Comparison of ENCODE assay signal across 8 mouse cellular contexts in the genomic region with DNA sequence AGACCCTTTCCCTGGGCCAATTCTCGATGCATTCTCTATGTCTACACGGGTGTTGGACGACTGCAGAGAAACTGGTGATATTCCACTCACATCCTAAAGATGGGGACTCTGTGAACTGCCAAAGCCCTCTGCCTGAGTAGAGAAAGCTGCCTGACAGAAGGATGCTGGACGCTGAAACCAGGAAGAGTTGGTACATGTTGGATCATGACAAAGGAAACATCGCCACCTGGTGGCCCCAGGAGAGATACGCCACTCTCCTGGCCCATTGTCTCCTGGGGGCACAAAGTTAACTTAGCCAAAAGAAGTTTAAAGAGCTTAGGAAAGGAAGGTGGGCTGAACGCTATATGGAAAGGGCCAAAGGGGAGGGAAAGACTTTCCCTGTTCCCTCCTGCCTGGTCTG.
DNase-seq lines count a peak whose midpoint lies in the region; TF ChIP-seq lines count a peak whose summit lies in the region.

No protein-coding gene starts in this region.

- DNase-seq in CD4-positive, CD25-positive, alpha-beta regulatory T cell, adult 2 months (ENCODE audit: low read depth, low spot score), result peak; percentile 77
- DNase-seq in adrenal gland, adult 2 months, result peak; percentile 68
- DNase-seq in embryo, embryonic 10.5 days (ENCODE audit: low spot score), result peak; percentile 90
- DNase-seq in heart, adult 2 months, result peak; percentile 50 to 71
- peak; percentile 81 to 85 for DNase-seq in kidney, postnatal 25 days
- DNase-seq in lung, adult 18-20 months, result peak; percentile 46 to 57
- peak; percentile 63 for DNase-seq in right cerebral cortex, adult 18-20 months
- DNase-seq in urinary bladder, adult 18-20 months (ENCODE audit: low spot score in 2 of 2), result peak; percentile 45 to 52

- TF ChIP-seq EP300 in heart, adult 2 months (IDR thresholded peaks at IDR 0.05; ENCODE audit: insufficient read depth, low read depth, low read length), result 0 out of 2 replicates have a peak, but pooled peaks have one; percentile 40

- H3K4me3 ChIP-seq in heart, adult 2 months, result no peak overlapping the region

- H3K4me1 ChIP-seq in heart, adult 2 months (ENCODE audit: control insufficient read depth, insufficient read depth, low read length), result no peaks in the 10 kb centered on the region

- peak; percentile 86 for TF ChIP-seq CTCF in heart, adult 2 months (IDR thresholded peaks at IDR 0.05)

- no peak for TF ChIP-seq POLR2A in heart, adult 2 months (IDR thresholded peaks at IDR 0.05; ENCODE audit: insufficient read depth, low read depth, low read length)

- no peaks in the 10 kb centered on the region for H3K27me3 ChIP-seq in heart, adult 2 months (ENCODE audit: control insufficient read depth, insufficient read depth, low read length)

- intact Hi-C loops in heart, adult 2 months (cut with DNase I), result loop anchor here (2.0 kb wide), 1 partner anchor 1986 kb away; no protein-coding TSS in a partner anchor

- H3K9ac ChIP-seq in heart, adult 2 months (ENCODE audit: low read depth, low read length), result no peak overlapping the region

- no peak overlapping the region for H3K27ac ChIP-seq in heart, adult 2 months

- H3K36me3 ChIP-seq in heart, adult 2 months (ENCODE audit: control insufficient read depth, insufficient read depth, low read length), result no peaks in the 10 kb centered on the region

- H3K79me2 ChIP-seq in heart, adult 2 months (replicated peaks; ENCODE audit: control insufficient read depth, insufficient read depth, low read length), result no peaks in the 10 kb centered on the region

- WGBS in heart, adult 2 months, result 12% methylated on average over 7 of the region's 7 CpGs
